Mouse (Mus musculus) hindbrain, embryonic 10.5 days (tissue): ENCODE data around the gene Olfm3. TPM values are rescaled to one million over a fixed set of nuclear protein-coding genes. Genes with fewer than 3 reads are reported as not detected.

ENCODE experiments used
- DNase-seq: peaks from one replicate; pipeline ENCODE4 v3.0.0-alpha.2; 2017; ENCODE audit warnings: low spot score
- H3K27ac ChIP-seq: fragments of 300-500 bp; sonication (generic); 2 replicates; pipeline ENCODE4 v1.5.1; 2016; ENCODE audit warnings: mild to moderate bottlenecking, moderate library complexity
- H3K27me3 ChIP-seq: fragments of 300-500 bp; sonication (generic); 2 replicates; pipeline ENCODE4 v1.6.1; 2016; ENCODE audit warnings: mild to moderate bottlenecking; ENCODE audit not compliant: poor library complexity, insufficient read depth, severe bottlenecking
- H3K36me3 ChIP-seq: fragments of 300-500 bp; sonication (generic); 2 replicates; pipeline ENCODE4 v1.6.1; 2016; ENCODE audit warnings: mild to moderate bottlenecking, moderate library complexity
- H3K4me1 ChIP-seq: fragments of 300-500 bp; sonication (generic); replicated peaks from 2 replicates; pipeline ENCODE4 v1.6.1; 2016; ENCODE audit warnings: mild to moderate bottlenecking
- H3K4me3 ChIP-seq: fragments of 300-500 bp; sonication (generic); 2 replicates; pipeline ENCODE4 v1.5.1; 2016; ENCODE audit warnings: mild to moderate bottlenecking, moderate library complexity
- H3K9me3 ChIP-seq: fragments of 300-500 bp; sonication (generic); 2 replicates; pipeline ENCODE4 v1.6.1; 2016; ENCODE audit warnings: mild to moderate bottlenecking, moderate library complexity
- WGBS: fragments of 180-500 bp; shearing (Covaris S2); methylation state at CpG from one replicate; pipeline ENCODE4 v1.1.7; 2016; 5-methylcytosine and 5-hydroxymethylcytosine counted together
- polyA plus RNA-seq: library from polyadenylated mRNA; unstranded; fragments of >200 nt; fragmentation: Nextera tagmentation; extraction: Ambion mirVana; gene quantifications from 2 replicates; pipeline ENCODE4 v1.2.1, GENCODE M21; 2016

Gene Olfm3
- 0.47 and 0.72 TPM in 2 replicates for polyA plus RNA-seq

GRCm38 (mm10) chr3:114903924-114904438, at the start of gene Olfm3:
Olfm3 (plus strand) TSS chr3:114904078.
- Histone ChIP-seq H3K27ac (peak within 1 kb of the TSS; percentile 45), H3K36me3 (no peaks in the 10 kb centered on the region), H3K9me3 (no peaks in the 10 kb centered on the region), H3K27me3 (no peaks in the 10 kb centered on the region), H3K4me1 (peaks cover 12% of the 10 kb centered on the region), H3K4me3 (peak within 1 kb of the TSS; percentile 51)
- 4% methylated on average over 21 of the region's 21 CpGs for WGBS
- DNase-seq, result peak; percentile 72

GRCm38 (mm10) chr3:114889764-114890163, 14.1 kb upstream of the Olfm3 start:
- no peaks in the 10 kb centered on the region for H3K36me3 ChIP-seq
- no peaks in the 10 kb centered on the region for H3K27me3 ChIP-seq
- WGBS, result 86% methylated on average over 3 of the region's 3 CpGs
- no peaks in the 10 kb centered on the region for H3K4me1 ChIP-seq
- DNase-seq, result no peak
- no peak overlapping the region for H3K27ac ChIP-seq
- H3K9me3 ChIP-seq, result no peaks in the 10 kb centered on the region
- H3K4me3 ChIP-seq, result no peak overlapping the region

- DNase-seq, result peak; percentile 18
- no peaks in the 10 kb centered on the region for H3K36me3 ChIP-seq
- H3K4me3 ChIP-seq, result peak overlapping the region; percentile 51
- no peaks in the 10 kb centered on the region for H3K9me3 ChIP-seq
- peaks cover 12% of the 10 kb centered on the region for H3K4me1 ChIP-seq
- H3K27ac ChIP-seq, result peak overlapping the region; percentile 45
- 22% methylated on average over 16 of the region's 16 CpGs for WGBS
- H3K27me3 ChIP-seq, result no peaks in the 10 kb centered on the region
Observed at GRCm38 (mm10) chr3:114904633-114905423, 950 bp downstream of the Olfm3 start.

GRCm38 (mm10) chr3:114907537-114907936, 3.7 kb downstream of the Olfm3 start:
- Histone ChIP-seq H3K36me3 (no peaks in the 10 kb centered on the region), H3K4me3 (no peak overlapping the region), H3K4me1 (peaks cover 12% of the 10 kb centered on the region), H3K9me3 (no peaks in the 10 kb centered on the region), H3K27ac (no peak overlapping the region), H3K27me3 (no peaks in the 10 kb centered on the region)
- no peak for DNase-seq

GRCm38 (mm10) chr3:114908846-114909245, 5.0 kb downstream of the Olfm3 start:
- Histone ChIP-seq H3K27me3 (no peaks in the 10 kb centered on the region), H3K9me3 (no peaks in the 10 kb centered on the region), H3K4me3 (no peak overlapping the region), H3K27ac (no peak overlapping the region), H3K4me1 (peaks cover 12% of the 10 kb centered on the region), H3K36me3 (no peaks in the 10 kb centered on the region)
- no peak for DNase-seq
- WGBS, result 90% methylated on average over 3 of the region's 3 CpGs

GRCm38 (mm10) chr3:114920102-114920501, 16.2 kb downstream of the Olfm3 start:
- H3K36me3 ChIP-seq, result no peaks in the 10 kb centered on the region
- no peaks in the 10 kb centered on the region for H3K9me3 ChIP-seq
- no peaks in the 10 kb centered on the region for H3K4me1 ChIP-seq
- no peaks in the 10 kb centered on the region for H3K27me3 ChIP-seq
- H3K4me3 ChIP-seq, result no peak overlapping the region
- 90% methylated on average over 3 of the region's 3 CpGs for WGBS
- DNase-seq, result no peak
- H3K27ac ChIP-seq, result no peak overlapping the region

- Histone ChIP-seq H3K4me1 (no peaks in the 10 kb centered on the region), H3K4me3 (no peak overlapping the region), H3K27ac (no peak overlapping the region), H3K36me3 (no peaks in the 10 kb centered on the region), H3K9me3 (no peaks in the 10 kb centered on the region), H3K27me3 (no peaks in the 10 kb centered on the region)
- no peak for DNase-seq
- WGBS, result 87% methylated on average over 4 of the region's 4 CpGs
Observed at GRCm38 (mm10) chr3:114929605-114930004, 25.7 kb downstream of the Olfm3 start.

- Histone ChIP-seq H3K4me3 (no peak overlapping the region), H3K9me3 (no peaks in the 10 kb centered on the region), H3K4me1 (no peaks in the 10 kb centered on the region), H3K27me3 (no peaks in the 10 kb centered on the region), H3K36me3 (no peaks in the 10 kb centered on the region), H3K27ac (no peak overlapping the region)
- DNase-seq, result no peak
- 90% methylated on average over 2 of the region's 2 CpGs for WGBS
Observed at GRCm38 (mm10) chr3:114930336-114930735, 26.5 kb downstream of the Olfm3 start.

GRCm38 (mm10) chr3:114930796-114931195, 26.9 kb downstream of the Olfm3 start:
- Histone ChIP-seq H3K27ac (no peak overlapping the region), H3K9me3 (no peaks in the 10 kb centered on the region), H3K27me3 (no peaks in the 10 kb centered on the region), H3K36me3 (no peaks in the 10 kb centered on the region), H3K4me3 (no peak overlapping the region), H3K4me1 (no peaks in the 10 kb centered on the region)
- WGBS, result 76% methylated on average over 2 of the region's 2 CpGs
- no peak for DNase-seq

GRCm38 (mm10) chr3:114932881-114933280, 29.0 kb downstream of the Olfm3 start:
- no peak for DNase-seq
- no peak overlapping the region for H3K27ac ChIP-seq
- WGBS, result 92% methylated on average over 2 of the region's 2 CpGs
- no peaks in the 10 kb centered on the region for H3K36me3 ChIP-seq
- no peaks in the 10 kb centered on the region for H3K4me1 ChIP-seq
- H3K9me3 ChIP-seq, result no peaks in the 10 kb centered on the region
- H3K27me3 ChIP-seq, result no peaks in the 10 kb centered on the region
- H3K4me3 ChIP-seq, result no peak overlapping the region

- Histone ChIP-seq H3K36me3 (no peaks in the 10 kb centered on the region), H3K27me3 (no peaks in the 10 kb centered on the region), H3K4me3 (no peak overlapping the region), H3K4me1 (0 out of 2 replicates have a peak, but pooled peaks cover 5% of the 10 kb centered on the region), H3K27ac (no peak overlapping the region), H3K9me3 (no peaks in the 10 kb centered on the region)
- no peak for DNase-seq
Observed at GRCm38 (mm10) chr3:114954904-114955303, 51.0 kb downstream of the Olfm3 start.

- no peaks in the 10 kb centered on the region for H3K9me3 ChIP-seq
- no peak overlapping the region for H3K27ac ChIP-seq
- H3K36me3 ChIP-seq, result no peaks in the 10 kb centered on the region
- WGBS, result 52% methylated on average over 7 of the region's 7 CpGs
- DNase-seq, result no peak
- no peaks in the 10 kb centered on the region for H3K27me3 ChIP-seq
- H3K4me1 ChIP-seq, result 0 out of 2 replicates have a peak, but pooled peaks cover 5% of the 10 kb centered on the region
- no peak overlapping the region for H3K4me3 ChIP-seq
Observed at GRCm38 (mm10) chr3:114959311-114959967, 55.6 kb downstream of the Olfm3 start.
